Mouse (Mus musculus): ENCODE data around the gene Pcnx2. TPM values are rescaled to one million over a fixed set of nuclear protein-coding genes. Genes with fewer than 3 reads are reported as not detected.

Pcnx2 gene
- polyA plus RNA-seq (2015; fragmentation: Nextera tagmentation; extraction: Ambion mirVana), result 0.39 and 0.41 TPM in 2 replicates

GRCm38 (mm10) chr8:125897868-125898788, at the start of gene Pcnx2:
TSS of gene Pcnx2 (minus strand) at chr8:125898317.
- H3K9me3 ChIP-seq (replicated peaks; ENCODE audit: control insufficient read depth, low read length), result no peaks in the 10 kb centered on the region
- H3K36me3 ChIP-seq (ENCODE audit: control insufficient read depth, insufficient read depth, low read length), result no peaks in the 10 kb centered on the region
- 6% methylated on average over 44 of the region's 44 CpGs for WGBS
- H3K27me3 ChIP-seq (ENCODE audit: control insufficient read depth, insufficient read depth, low read length), result peaks cover 24% of the 10 kb centered on the region
- ATAC-seq (ENCODE audit: insufficient read depth, low FRiP score), result peak; percentile 64; the same call in 1 of the 2 replicates
- H3K27ac ChIP-seq (ENCODE audit: low read length), result no peak within 1 kb of the TSS
- H3K9ac ChIP-seq (ENCODE audit: low read length), result peak within 1 kb of the TSS; percentile 46
- peak within 1 kb of the TSS; percentile 27 for H3K4me2 ChIP-seq (ENCODE audit: low read depth, low read length)
- peaks cover 8% of the 10 kb centered on the region; the same call in 1 of the 2 replicates for H3K4me1 ChIP-seq (ENCODE audit: control insufficient read depth, insufficient read depth, low read length)
- peak within 1 kb of the TSS; percentile 29 for H3K4me3 ChIP-seq (replicated peaks; ENCODE audit: low read length)

DNA sequence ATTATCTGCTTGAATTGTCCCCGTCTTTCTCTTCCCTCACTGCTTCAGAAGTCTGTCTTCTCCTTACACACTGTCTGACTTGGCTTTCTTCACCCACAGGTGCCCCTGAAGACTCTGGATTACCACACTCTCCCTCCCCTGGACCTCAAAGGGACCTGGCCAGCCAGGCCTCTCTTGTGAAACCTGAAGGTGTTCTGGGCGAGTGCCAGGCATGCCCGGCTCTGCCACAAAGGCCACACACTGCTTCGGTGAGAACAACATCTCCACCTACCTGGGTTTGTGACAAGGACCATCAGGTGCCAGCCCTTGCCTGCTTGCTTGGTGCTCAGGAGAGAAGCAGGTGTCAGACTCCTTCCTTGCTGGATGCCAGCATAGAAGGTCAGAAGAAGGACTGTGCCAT, 46.4 kb upstream of the Pcnx2 start:
- WGBS, result 81% methylated on average over 4 of the region's 4 CpGs
- Histone ChIP-seq H3K27me3 (ENCODE audit: control insufficient read depth, insufficient read depth, low read length) (no peaks in the 10 kb centered on the region), H3K27ac (ENCODE audit: low read length) (no peak overlapping the region), H3K4me2 (ENCODE audit: low read depth, low read length) (no peak overlapping the region), H3K9ac (ENCODE audit: low read length) (no peak overlapping the region), H3K4me3 (replicated peaks; ENCODE audit: low read length) (no peak overlapping the region), H3K36me3 (ENCODE audit: control insufficient read depth, insufficient read depth, low read length) (no peaks in the 10 kb centered on the region), H3K4me1 (ENCODE audit: control insufficient read depth, insufficient read depth, low read length) (no peaks in the 10 kb centered on the region), H3K9me3 (replicated peaks; ENCODE audit: control insufficient read depth, low read length) (no peaks in the 10 kb centered on the region)
- ATAC-seq (ENCODE audit: insufficient read depth, low FRiP score), result no peak

DNA sequence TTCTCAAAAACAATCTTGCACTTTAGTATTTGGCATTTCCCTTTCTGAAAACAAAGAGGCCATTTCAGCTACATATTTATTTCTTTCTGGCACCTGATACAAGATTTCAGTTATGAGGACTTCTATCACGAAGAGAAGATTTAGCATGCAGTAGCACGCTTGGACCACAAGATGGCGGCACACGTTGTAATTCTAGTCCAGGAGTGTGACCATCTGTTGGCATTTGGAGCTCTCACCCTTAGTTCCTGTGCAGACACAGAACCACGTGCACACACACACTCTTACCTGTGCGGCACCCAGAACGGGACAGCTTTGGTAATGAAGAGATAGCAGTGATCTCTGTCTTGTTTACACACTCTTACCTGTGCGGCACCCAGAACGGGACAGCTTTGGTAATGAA, 37.5 kb upstream of the Pcnx2 start:
- Histone ChIP-seq H3K9me3 (replicated peaks; ENCODE audit: control insufficient read depth, low read length) (no peaks in the 10 kb centered on the region), H3K9ac (ENCODE audit: low read length) (no peak overlapping the region), H3K4me2 (ENCODE audit: low read depth, low read length) (no peak overlapping the region), H3K4me1 (ENCODE audit: control insufficient read depth, insufficient read depth, low read length) (no peaks in the 10 kb centered on the region), H3K36me3 (ENCODE audit: control insufficient read depth, insufficient read depth, low read length) (no peaks in the 10 kb centered on the region), H3K4me3 (replicated peaks; ENCODE audit: low read length) (no peak overlapping the region), H3K27me3 (ENCODE audit: control insufficient read depth, insufficient read depth, low read length) (no peaks in the 10 kb centered on the region), H3K27ac (ENCODE audit: low read length) (no peak overlapping the region)
- 38% methylated on average over 9 of the region's 9 CpGs for WGBS
- no peak for ATAC-seq (ENCODE audit: insufficient read depth, low FRiP score)

DNA sequence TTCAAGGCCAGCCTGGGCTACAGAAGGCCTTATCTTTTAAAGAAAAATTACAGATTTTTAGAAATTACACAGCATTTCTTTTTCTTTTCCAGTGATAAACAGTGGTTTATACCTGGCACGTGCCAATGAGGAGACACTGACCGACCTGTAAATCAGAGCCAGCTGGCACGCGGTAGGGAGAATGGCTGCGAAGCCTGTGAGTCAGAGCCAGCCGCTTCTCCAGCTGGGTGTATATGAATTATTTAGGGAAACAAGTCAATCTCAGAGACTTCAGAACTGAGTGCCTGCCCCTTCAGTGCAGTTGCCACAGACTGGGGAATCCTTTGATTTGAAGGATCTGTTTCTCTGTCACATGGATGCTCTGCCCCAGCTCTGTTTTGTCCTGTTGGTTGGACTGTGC, 33.7 kb upstream of the Pcnx2 start:
- Histone ChIP-seq H3K4me1 (ENCODE audit: control insufficient read depth, insufficient read depth, low read length) (no peaks in the 10 kb centered on the region), H3K36me3 (ENCODE audit: control insufficient read depth, insufficient read depth, low read length) (no peaks in the 10 kb centered on the region), H3K27me3 (ENCODE audit: control insufficient read depth, insufficient read depth, low read length) (no peaks in the 10 kb centered on the region), H3K9ac (ENCODE audit: low read length) (no peak overlapping the region), H3K27ac (ENCODE audit: low read length) (no peak overlapping the region), H3K9me3 (replicated peaks; ENCODE audit: control insufficient read depth, low read length) (no peaks in the 10 kb centered on the region), H3K4me2 (ENCODE audit: low read depth, low read length) (no peak overlapping the region), H3K4me3 (replicated peaks; ENCODE audit: low read length) (no peak overlapping the region)
- no peak for ATAC-seq (ENCODE audit: insufficient read depth, low FRiP score)
- WGBS, result 91% methylated on average over 6 of the region's 6 CpGs

DNA sequence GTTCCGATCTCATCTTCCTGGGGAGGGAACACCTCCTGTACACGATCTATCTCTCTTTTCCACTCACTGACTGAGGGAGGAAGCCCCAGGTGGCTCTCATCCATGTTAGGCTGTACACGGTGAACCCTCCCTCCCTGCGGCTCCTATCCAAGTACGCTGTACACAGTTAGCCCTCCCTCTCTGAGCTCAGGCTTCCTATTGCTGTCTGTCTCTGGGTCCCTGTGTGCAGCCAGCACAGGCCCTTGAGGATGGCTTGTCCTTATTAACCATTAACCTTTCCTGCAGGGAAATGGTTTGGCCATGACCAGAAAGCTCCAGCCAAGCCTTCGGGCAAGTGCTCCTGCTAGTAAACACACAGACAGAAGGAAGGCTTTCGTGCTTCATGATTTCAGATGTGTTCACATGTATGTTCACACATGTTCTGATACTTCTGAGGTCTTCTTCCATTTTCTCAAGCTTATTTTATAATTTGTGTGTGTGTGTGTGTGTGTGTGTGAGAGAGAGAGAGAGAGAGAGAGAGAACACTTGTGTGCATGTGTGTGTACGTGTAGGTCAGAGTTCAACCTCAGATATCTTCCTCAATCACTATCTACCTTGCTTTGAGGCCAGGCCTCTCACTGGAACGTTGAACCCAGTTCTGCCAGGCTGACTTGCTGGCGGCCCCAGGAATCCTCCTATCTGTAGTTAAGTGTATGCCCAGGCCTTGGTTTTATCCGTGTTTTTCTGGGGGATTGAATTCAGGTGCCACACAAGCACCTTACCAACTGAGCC, 32.3 kb upstream of the Pcnx2 start:
- Histone ChIP-seq H3K4me2 (ENCODE audit: low read depth, low read length) (no peak overlapping the region), H3K9me3 (replicated peaks; ENCODE audit: control insufficient read depth, low read length) (no peaks in the 10 kb centered on the region), H3K4me1 (ENCODE audit: control insufficient read depth, insufficient read depth, low read length) (no peaks in the 10 kb centered on the region), H3K36me3 (ENCODE audit: control insufficient read depth, insufficient read depth, low read length) (no peaks in the 10 kb centered on the region), H3K4me3 (replicated peaks; ENCODE audit: low read length) (no peak overlapping the region), H3K27me3 (ENCODE audit: control insufficient read depth, insufficient read depth, low read length) (no peaks in the 10 kb centered on the region), H3K9ac (ENCODE audit: low read length) (no peak overlapping the region), H3K27ac (ENCODE audit: low read length) (no peak overlapping the region)
- peak; percentile 40; the same call in 1 of the 2 replicates for ATAC-seq (ENCODE audit: insufficient read depth, low FRiP score)
- WGBS, result 63% methylated on average over 11 of the region's 11 CpGs

DNA sequence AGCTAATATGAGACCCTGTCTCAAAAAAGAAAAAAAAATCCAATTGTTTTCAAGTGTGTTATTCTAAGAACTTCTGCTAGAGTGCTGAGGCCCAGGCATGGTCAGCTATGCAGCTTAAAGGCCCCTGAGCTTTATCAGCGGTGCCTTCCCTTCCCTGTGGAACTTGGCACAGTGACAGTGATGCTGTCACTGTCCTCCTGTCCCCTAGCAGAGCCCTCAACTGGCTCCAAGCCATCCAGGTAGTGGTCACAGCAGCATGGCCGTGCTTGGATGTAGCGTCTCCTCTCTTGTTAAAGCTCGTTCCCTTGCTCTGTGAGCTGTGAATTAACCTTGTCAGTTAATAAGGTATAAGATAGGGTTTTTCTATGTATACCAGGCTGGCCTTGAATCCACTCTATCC, 28.5 kb upstream of the Pcnx2 start:
- no peaks in the 10 kb centered on the region for H3K36me3 ChIP-seq (ENCODE audit: control insufficient read depth, insufficient read depth, low read length)
- 88% methylated on average over 4 of the region's 4 CpGs for WGBS
- ATAC-seq (ENCODE audit: insufficient read depth, low FRiP score), result no peak

DNA sequence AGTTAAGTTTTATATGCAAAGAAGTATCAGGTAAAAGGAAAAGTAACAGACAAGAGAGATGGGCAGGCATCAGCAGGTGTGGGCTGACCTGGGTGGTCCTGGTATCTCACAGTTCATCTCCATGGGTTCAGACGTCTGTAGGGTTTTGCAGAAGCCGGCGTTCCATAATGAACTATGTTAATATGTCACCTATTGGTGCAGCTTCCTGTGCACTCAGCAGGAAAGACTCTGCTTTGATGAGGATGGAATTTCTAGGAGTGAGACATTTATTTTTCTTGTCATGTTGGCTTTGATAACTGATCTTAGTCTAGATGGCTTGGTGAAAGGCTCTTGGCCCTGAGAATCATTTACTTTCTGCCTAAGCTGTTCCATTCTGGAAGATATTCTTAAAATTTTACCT, 24.2 kb upstream of the Pcnx2 start:
- Histone ChIP-seq H3K27ac (ENCODE audit: low read length) (no peak overlapping the region), H3K4me2 (ENCODE audit: low read depth, low read length) (no peak overlapping the region), H3K27me3 (ENCODE audit: control insufficient read depth, insufficient read depth, low read length) (no peaks in the 10 kb centered on the region), H3K36me3 (ENCODE audit: control insufficient read depth, insufficient read depth, low read length) (no peaks in the 10 kb centered on the region), H3K9ac (ENCODE audit: low read length) (no peak overlapping the region), H3K9me3 (replicated peaks; ENCODE audit: control insufficient read depth, low read length) (no peaks in the 10 kb centered on the region), H3K4me1 (ENCODE audit: control insufficient read depth, insufficient read depth, low read length) (no peaks in the 10 kb centered on the region; the same call in 1 of the 2 replicates), H3K4me3 (replicated peaks; ENCODE audit: low read length) (no peak overlapping the region)
- WGBS, result 56% methylated on average over 3 of the region's 3 CpGs
- ATAC-seq (ENCODE audit: insufficient read depth, low FRiP score), result no peak

More for the DNA sequence above, 28.5 kb upstream of the Pcnx2 start:
- Histone ChIP-seq H3K4me2 (ENCODE audit: low read depth, low read length) (no peak overlapping the region), H3K9ac (ENCODE audit: low read length) (no peak overlapping the region), H3K4me3 (replicated peaks; ENCODE audit: low read length) (no peak overlapping the region), H3K27ac (ENCODE audit: low read length) (no peak overlapping the region), H3K4me1 (ENCODE audit: control insufficient read depth, insufficient read depth, low read length) (no peaks in the 10 kb centered on the region), H3K27me3 (ENCODE audit: control insufficient read depth, insufficient read depth, low read length) (no peaks in the 10 kb centered on the region), H3K9me3 (replicated peaks; ENCODE audit: control insufficient read depth, low read length) (no peaks in the 10 kb centered on the region)

- WGBS, result 64% methylated on average over 9 of the region's 9 CpGs
- no peaks in the 10 kb centered on the region for H3K27me3 ChIP-seq (ENCODE audit: control insufficient read depth, insufficient read depth, low read length)
- H3K4me2 ChIP-seq (ENCODE audit: low read depth, low read length), result no peak overlapping the region
- H3K9me3 ChIP-seq (replicated peaks; ENCODE audit: control insufficient read depth, low read length), result no peaks in the 10 kb centered on the region
- H3K27ac ChIP-seq (ENCODE audit: low read length), result no peak overlapping the region
- no peaks in the 10 kb centered on the region; the same call in 1 of the 2 replicates for H3K4me1 ChIP-seq (ENCODE audit: control insufficient read depth, insufficient read depth, low read length)
- no peak overlapping the region for H3K9ac ChIP-seq (ENCODE audit: low read length)
- no peak for ATAC-seq (ENCODE audit: insufficient read depth, low FRiP score)
- no peaks in the 10 kb centered on the region for H3K36me3 ChIP-seq (ENCODE audit: control insufficient read depth, insufficient read depth, low read length)
- no peak overlapping the region for H3K4me3 ChIP-seq (replicated peaks; ENCODE audit: low read length)
Measured at GRCm38 (mm10) chr8:125920761-125921160, 22.6 kb upstream of the Pcnx2 start.

- WGBS, result 76% methylated on average over 10 of the region's 10 CpGs
- no peak overlapping the region for H3K9ac ChIP-seq (ENCODE audit: low read length)
- H3K27ac ChIP-seq (ENCODE audit: low read length), result no peak overlapping the region
Measured at GRCm38 (mm10) chr8:125920281-125920680, 22.2 kb upstream of the Pcnx2 start.

More at GRCm38 (mm10) chr8:125920281-125920680, 22.2 kb upstream of the Pcnx2 start:
- Histone ChIP-seq H3K4me3 (replicated peaks; ENCODE audit: low read length) (no peak overlapping the region), H3K36me3 (ENCODE audit: control insufficient read depth, insufficient read depth, low read length) (no peaks in the 10 kb centered on the region), H3K4me1 (ENCODE audit: control insufficient read depth, insufficient read depth, low read length) (no peaks in the 10 kb centered on the region; the same call in 1 of the 2 replicates), H3K4me2 (ENCODE audit: low read depth, low read length) (no peak overlapping the region), H3K27me3 (ENCODE audit: control insufficient read depth, insufficient read depth, low read length) (no peaks in the 10 kb centered on the region), H3K9me3 (replicated peaks; ENCODE audit: control insufficient read depth, low read length) (no peaks in the 10 kb centered on the region)
- ATAC-seq (ENCODE audit: insufficient read depth, low FRiP score), result no peak
